Mouse (Mus musculus) common myeloid progenitor, adult 5-6 weeks (primary cell): Measurements from ENCODE around the gene Hoxa11. TPM values are rescaled to one million over a fixed set of nuclear protein-coding genes. Genes with fewer than 3 reads are reported as not detected.

ENCODE experiments used
- ATAC-seq: replicated peaks from 2 replicates; pipeline ENCODE4 v1.8.0; 2016; ENCODE audit warnings: low read depth, mild to moderate bottlenecking, moderate TSS enrichment, inconsistent platforms; ENCODE audit not compliant: poor library complexity, severe bottlenecking
- total RNA-seq: library from RNA; stranded (forward); fragments of 200-1000, 187-1606 nt; gene quantifications from 2 replicates; pipeline ENCODE4 v1.2.3, GENCODE M21; 2017

Gene Hoxa11
- total RNA-seq, 1 experiment from 2014 or later, result not detected

DNA sequence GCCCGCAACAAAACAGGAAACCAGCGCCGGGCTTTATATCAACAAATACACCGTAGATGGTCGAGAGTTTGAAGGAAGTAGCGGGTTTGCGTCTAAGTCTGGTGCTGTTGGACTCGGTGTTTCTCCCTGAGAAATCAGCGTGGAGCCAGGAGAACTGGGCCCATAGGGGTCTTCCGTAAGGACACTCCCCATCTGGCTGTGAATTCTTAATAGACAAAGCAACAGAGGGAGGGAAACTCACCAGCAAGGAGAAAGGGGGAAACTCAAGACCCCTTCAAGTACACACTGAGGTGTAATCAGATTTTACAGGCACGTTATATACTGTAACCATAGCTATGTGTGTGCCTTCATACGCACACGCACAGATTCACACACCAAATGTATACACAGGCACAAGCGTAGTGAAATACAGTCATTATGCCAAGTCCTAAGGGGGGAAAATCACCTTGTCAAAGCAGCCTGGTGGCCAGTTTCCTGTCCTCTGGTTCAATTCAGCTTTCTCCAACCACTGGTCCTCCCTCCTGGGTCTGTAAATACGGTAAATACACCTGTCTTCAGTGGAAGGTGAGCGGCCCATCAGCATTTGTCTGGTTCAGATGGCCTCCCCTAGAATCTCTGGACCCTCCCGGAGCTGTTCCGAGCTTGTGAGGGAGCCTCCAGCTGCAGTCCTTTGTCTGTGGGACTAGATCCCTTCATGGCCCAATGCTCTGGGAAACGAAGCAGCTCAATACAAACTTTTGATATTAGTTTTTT, 20.5 kb upstream of the Hoxa11 start:
- ATAC-seq, result no peak

GRCm38 (mm10) chr6:52265306-52265912, 19.8 kb upstream of the Hoxa11 start:
- ATAC-seq, result no peak

- ATAC-seq, result no peak
Observed at GRCm38 (mm10) chr6:52264106-52264790, 18.6 kb upstream of the Hoxa11 start.

GRCm38 (mm10) chr6:52263321-52263585, 17.6 kb upstream of the Hoxa11 start:
- no peak for ATAC-seq

DNA sequence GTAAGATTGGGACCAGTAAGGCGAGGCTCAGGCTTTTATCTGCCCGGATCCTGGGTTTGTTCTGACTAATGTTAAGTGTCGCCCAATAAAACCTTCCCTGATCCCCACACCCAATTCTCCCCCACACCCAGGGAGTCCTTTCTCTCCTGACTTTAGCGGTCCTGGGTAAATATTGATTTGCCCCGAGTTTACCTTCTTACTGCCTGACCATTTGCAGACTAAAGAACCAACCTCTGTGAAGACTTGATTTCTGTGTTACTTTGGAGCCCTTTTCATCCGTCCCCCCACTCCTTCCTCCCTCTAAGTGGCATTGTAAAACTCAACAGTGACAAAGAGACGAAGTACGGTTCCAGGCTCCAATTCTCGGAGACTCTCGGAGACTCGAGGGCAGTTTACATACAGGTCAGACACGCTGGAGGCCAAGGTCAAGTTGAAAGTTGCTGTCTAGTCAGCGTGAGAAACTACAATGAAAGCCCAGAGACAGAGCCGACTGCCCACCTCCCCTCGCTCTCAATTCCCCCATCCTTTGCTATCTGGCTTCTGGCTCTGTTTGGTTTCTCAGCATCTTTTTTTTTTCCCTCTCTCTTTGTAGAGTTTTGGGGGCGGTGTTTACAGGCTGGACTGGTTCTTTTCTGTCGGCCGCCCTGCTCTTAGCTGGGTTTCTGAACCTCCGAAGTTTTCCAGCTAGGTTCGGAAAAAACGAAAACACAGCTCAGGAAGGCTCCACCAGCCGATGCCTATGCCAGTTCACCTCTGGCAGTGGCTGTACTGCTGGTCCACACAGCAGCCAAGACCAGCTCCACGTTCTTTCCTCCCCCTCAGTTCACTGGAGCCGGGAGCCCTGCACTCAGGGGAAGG, 17.1 kb upstream of the Hoxa11 start:
- no peak for ATAC-seq

DNA sequence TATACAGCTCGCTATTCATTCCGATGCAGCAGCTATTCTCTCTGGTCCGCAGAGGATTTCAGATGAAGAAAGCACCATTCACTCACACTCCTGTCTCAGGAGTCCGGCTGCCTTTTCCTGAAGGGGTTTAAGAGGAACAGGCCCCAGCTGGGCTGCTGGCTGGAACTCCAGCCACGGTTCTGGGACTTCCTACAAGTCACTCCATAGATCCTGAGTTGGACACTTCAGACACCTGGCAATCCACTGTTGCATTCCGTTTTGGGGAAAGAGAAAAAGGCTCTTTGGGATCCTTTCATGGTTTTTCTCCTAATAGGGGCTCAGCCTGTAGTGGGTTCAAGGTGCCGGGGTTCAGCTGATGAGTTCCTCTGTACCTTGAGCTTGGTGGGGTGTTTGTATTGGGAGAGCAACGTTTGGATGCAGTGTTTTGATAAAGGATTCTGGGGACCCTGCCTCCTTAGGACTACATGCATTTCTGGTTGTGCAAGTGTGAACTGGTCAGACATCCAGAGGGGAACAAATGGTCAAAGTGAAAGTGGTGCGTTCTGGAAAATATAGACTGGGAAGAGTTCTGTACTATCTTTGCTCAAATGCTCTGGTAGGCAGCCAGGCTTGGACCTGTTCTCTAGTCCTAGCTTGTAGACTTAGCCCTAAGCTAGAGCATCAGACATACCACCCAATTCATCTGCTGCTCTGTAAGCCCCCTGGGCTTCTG, 16.3 kb upstream of the Hoxa11 start:
- no peak for ATAC-seq

GRCm38 (mm10) chr6:52260654-52261575, 15.3 kb upstream of the Hoxa11 start, which contains the start of gene Hoxa13:
Gene Hoxa13 (minus strand): TSS chr6:52260880.
- ATAC-seq, result no peak

GRCm38 (mm10) chr6:52259811-52260261, 14.2 kb upstream of the Hoxa11 start:
- ATAC-seq, result no peak

- no peak for ATAC-seq
Observed at GRCm38 (mm10) chr6:52259081-52259790, 13.6 kb upstream of the Hoxa11 start.

- ATAC-seq, result peak; percentile 76
Observed at GRCm38 (mm10) chr6:52256956-52257355, 11.3 kb upstream of the Hoxa11 start.

DNA sequence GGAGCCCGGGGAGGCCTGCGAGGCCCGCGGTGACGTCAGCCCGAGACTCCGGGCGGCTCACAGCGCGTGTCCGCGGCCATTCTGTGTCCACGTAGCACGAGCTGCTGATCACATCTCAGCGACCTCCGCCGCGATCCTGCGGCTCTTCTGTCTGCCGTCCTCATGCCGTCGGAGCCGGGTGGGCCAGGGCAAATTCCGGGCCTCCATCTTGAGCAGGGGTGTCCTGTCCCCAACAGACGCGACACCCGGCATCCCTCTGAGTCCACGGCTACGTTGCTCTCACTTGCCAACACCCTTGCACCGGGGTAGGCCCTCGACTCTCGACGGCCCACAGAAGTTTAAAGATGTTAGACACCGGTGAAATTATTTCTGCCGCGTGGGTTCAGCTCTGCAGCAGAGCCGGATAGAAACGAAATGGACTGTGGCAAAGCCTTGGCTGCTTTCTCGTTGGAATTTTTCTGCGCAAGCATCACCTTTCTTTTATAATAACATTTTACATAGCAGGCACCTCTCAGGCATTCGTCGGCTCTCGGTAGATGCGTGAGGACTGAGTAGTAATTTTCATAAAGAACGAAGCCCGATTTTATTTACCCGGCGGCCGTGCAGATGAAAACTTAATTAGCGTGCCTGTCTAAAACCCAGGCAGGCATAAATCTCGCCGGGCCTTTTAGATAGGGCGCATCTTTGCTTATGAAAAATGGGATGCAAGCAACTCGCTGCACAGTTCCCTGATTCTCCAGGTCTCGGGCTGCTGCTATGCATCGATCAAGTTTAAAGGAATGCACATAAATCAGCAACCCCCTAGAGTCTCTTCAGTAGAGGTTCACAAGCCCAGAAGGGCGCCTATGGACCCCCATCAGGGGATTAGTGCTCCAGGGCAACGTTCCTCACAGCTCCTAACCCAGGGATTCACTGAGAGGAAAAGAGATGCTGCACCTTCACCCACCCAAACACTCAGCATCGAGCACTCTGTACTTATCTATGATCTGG, 8.2 kb upstream of the Hoxa11 start:
- no peak for ATAC-seq

DNA sequence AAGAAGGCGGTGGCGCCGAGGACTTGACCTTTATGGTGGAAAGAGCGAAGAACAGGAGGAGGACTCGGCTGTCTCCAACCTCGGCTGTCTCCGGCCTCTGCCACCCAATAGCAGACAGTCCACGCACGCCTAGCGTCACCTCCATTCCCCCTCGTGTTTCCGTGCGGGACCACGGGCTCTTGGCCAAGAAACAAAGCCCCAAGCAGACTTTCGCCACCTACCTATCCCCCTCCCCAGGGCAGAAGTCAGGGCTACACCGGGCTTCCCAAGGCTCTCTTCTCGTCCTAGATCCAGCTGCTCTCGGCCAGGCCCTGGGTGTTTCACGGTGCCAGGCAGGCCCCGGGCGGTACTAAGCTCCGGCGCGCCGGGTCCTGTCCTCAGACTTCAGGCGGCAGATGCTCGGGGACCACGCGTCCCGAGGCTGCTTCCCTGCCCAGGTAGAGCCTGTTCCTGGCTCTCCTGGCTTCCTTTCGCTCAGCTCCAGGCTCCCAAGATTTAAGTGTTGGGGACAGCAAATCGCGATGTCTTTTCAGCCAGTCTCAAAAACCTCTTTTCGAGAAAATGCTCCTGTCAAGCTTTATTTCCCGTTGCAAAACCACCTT, 7.3 kb upstream of the Hoxa11 start:
- ATAC-seq, result no peak

DNA sequence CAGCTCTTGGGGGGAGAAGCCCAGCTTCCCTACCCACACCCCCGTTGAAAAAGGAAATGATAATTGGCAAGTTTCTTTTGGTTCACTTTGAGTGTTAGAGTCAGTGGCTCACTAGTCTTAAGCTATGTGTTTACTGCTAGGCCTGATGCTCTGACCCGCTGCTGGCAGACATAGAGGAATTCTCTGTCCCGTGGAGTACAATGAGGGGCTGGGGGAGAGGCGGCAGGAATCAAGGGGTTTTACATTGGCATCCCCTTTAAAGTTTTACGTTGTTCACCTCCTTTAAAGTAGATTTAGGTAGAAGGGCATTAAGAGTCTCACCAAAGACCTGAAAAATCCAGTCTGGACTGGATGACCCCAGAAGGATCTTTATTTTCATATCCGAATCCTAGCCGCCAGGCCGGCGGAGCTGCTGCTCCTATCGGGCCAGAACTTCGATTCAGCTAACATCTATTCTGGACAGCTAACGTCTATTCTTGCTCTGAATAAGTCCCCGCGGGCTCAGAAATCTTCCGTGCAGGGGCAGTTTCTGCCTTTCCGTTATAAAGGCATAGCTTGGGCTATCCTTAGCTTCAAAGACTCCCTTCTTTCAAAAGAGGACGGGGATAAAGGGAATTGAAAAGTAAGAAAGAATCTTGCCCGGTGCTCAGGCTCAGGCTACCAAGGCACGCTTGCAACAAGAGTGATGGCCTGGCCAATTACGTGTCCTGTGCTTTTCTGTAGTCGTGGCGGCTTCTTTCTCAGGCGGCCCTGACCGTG, 6.6 kb upstream of the Hoxa11 start:
- no peak for ATAC-seq

DNA sequence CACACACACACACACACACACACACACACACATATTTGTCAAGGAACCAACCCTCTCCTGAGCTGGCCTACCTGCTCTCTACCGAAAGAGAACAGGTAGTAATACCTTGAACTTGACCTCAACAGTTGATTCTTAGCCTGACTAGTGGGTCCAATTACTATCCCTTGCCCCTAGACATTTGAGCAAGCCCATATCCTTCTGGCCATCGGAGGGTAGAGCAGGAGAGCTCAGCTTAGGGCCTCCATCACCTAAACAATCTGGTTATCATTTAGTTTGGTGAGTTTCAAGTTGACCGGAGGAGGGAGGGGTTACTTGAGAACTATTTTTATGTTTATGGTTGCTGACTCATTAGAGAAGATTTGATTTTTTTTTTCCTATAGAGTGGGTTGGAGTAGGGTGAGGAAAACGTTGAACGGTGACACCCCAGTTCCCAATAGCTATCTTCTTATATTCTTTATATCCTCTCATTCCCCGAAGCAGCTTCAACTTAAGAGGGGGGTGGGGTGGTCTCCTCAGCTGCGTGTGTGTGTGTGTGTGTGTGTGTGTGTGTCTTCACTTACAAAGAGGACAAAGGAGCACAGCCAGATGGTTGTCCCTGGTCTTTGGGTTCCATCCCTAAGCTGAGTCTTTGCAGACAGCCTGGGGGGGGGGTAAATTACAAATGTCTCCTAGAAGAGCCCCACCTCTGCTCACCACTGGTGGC, 5.7 kb upstream of the Hoxa11 start:
- ATAC-seq, result no peak

DNA sequence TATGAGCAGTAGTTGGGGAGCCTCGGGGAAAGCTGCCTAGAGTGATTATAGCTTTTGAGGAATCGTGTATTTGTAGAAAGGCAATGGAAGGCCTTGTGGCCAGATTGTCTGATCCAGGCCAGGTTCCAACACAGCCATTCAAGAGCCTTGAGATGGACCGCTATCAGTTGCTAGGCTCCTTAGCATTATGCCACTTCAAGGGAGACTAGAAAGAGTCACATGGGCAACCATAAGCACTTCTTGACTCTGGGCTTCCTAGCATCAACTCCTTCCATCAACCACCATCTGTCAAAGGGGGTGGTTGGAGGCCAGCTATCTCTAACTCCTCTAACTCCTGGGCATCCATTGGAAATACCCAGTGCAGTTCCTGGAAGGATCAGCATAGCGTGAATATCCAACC, 4.2 kb upstream of the Hoxa11 start:
- no peak for ATAC-seq

GRCm38 (mm10) chr6:52249415-52249738, 3.8 kb upstream of the Hoxa11 start:
- ATAC-seq, result no peak
